Mouse (Mus musculus) heart, adult 2 months (tissue): ENCODE measurements around the gene Btbd11.

ENCODE experiments used
- CTCF ChIP-seq: fragments of 200-600 bp; IDR thresholded peaks from 2 replicates; pipeline ENCODE4 v1.8.1; 2022; ENCODE audit warnings: antibody characterized with exemption, mild to moderate bottlenecking, moderate library complexity
- EP300 ChIP-seq: fragments of 200-500 bp; IDR thresholded peaks from 2 replicates; pipeline ENCODE4 v1.6.1; 2011; ENCODE audit warnings: low read depth, low read length, control low read depth; ENCODE audit not compliant: insufficient read depth

DNA sequence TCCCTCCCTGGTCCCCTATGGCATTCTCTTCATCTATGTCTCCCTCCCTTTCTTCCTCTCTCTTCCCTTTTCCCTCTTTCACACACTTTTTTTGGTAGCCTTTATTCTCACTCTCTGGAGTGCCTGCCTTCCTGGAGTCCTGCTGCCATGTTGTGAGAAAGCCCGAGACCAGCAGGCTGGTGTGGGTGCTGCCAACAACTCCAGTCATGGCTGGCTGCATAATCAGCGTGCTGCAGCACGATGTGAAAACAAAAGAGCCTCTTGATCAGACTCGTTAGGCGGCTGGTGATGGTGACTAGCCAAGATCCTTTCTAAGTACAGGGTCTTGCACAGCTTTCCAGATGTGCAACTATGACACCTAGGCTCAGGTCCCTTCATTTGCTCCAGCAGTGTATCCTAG is 82.7 kb downstream of the Btbd11 start:
- TF ChIP-seq CTCF (no peak), EP300 (no peak)
